Mouse (Mus musculus): ENCODE data around the gene Nsf. TPM values are rescaled to one million over a fixed set of nuclear protein-coding genes. Genes with fewer than 3 reads are reported as not detected.
A peak's percentile ranks its signal among the peaks of the same experiment; 100 is the strongest.
"Not testable (repeated sequence)": the region's sequence is repeated elsewhere in the genome, so short reads cannot be mapped to it uniquely, and the experiment has no call there.

Nsf gene
- polyA plus RNA-seq (2012; ENCODE audit: insufficient read depth, insufficient read length, low replicate concordance, missing spikeins): 297 and 604 TPM in 2 replicates

DNA sequence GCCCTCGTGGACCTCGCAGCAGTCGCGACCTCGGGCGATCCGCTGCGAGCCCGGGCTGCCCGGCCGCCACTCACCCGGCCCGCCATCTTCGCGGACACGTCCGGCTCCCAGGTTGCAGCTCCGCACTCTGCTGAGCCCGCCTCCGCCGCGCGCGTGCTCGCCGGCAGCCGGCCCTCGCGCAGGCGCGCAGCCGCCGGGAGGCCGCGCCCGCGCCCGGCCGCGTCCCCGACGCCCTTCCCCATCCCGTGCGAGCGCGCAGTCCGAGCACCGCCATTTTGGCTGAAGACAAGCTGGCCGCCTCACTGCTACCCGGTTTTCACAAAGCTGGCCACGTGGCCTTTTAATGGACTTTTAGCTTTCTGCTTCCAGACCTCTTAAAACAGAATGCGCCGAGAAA, at the start of gene Nsf:
Gene Nsf (minus strand): TSS at position 161 of the 397 bp plus-strand sequence.
- TF ChIP-seq POLR2A (IDR thresholded peaks at IDR 0.05; ENCODE audit: insufficient read depth, low read depth, low read length) (peak; percentile 99), CTCF (IDR thresholded peaks at IDR 0.05; ENCODE audit: insufficient read depth, low read depth, low read length) (no peak)
- Histone ChIP-seq H3K4me3 (ENCODE audit: insufficient read depth, low read depth, low read length) (peak within 1 kb of the TSS; percentile 82), H3K27ac (ENCODE audit: insufficient read depth, low read depth, low read length) (peak within 1 kb of the TSS; percentile 91), H3K4me1 (ENCODE audit: control insufficient read depth, insufficient read depth, low read length) (peaks cover 3% of the 10 kb centered on the region)
- 1% methylated on average over 53 of the region's 53 CpGs for WGBS

DNA sequence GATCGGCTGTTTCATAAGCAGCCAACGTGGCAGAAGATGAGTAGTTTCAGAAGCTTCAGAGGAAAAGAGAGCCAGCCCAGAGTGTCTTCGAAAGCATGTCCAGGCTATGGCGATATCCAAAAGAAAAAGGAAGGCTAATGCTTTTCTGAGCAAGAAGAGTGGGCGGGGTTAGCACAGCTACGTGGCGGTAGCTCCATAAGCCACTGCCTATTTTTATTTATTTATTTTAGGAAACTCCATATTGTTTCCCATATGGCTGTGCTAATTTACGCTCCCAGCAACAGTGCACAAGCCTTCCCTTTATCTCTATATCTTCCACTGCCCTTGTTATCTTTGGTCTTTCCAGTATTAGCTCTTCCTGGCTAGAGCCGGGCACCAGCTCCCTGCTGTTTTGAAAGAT, 49.5 kb upstream of the Nsf start:
- TF ChIP-seq CTCF (IDR thresholded peaks at IDR 0.05; ENCODE audit: insufficient read depth, low read depth, low read length) (no peak), POLR2A (IDR thresholded peaks at IDR 0.05; ENCODE audit: insufficient read depth, low read depth, low read length) (no peak)
- 53% methylated on average over 9 of the region's 9 CpGs for WGBS
- no peak overlapping the region for H3K27ac ChIP-seq (ENCODE audit: insufficient read depth, low read depth, low read length)

DNA sequence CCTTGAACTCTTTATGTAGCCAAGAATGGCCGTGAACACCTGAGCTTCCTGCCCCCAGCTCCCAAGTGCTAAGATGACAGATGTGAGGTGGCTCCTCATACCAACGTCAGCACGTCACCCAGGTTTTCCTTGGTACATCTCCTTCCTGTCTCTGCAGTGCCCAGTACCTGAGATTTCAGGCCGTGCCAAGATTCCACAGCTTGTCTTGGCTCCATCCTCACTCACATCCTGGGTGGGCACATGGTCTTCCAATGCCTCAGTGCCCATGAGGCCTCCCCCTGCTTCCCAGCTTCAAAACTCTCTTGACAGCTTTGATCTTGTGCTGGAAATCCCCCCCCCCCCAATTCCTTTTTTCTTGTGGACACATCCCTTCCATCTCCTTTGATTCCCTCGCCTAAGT, 48.3 kb upstream of the Nsf start:
- WGBS: 93% methylated on average over 5 of the region's 5 CpGs
- Histone ChIP-seq H3K4me3 (ENCODE audit: insufficient read depth, low read depth, low read length) (no peak overlapping the region), H3K4me1 (ENCODE audit: control insufficient read depth, insufficient read depth, low read length) (peaks cover 19% of the 10 kb centered on the region), H3K27ac (ENCODE audit: insufficient read depth, low read depth, low read length) (no peak overlapping the region)
- no peak for TF ChIP-seq CTCF (IDR thresholded peaks at IDR 0.05; ENCODE audit: insufficient read depth, low read depth, low read length)
- no peak for TF ChIP-seq POLR2A (IDR thresholded peaks at IDR 0.05; ENCODE audit: insufficient read depth, low read depth, low read length)

More for the DNA sequence above, 49.5 kb upstream of the Nsf start:
- peaks cover 18% of the 10 kb centered on the region for H3K4me1 ChIP-seq (ENCODE audit: control insufficient read depth, insufficient read depth, low read length)
- H3K4me3 ChIP-seq (ENCODE audit: insufficient read depth, low read depth, low read length): no peak overlapping the region

DNA sequence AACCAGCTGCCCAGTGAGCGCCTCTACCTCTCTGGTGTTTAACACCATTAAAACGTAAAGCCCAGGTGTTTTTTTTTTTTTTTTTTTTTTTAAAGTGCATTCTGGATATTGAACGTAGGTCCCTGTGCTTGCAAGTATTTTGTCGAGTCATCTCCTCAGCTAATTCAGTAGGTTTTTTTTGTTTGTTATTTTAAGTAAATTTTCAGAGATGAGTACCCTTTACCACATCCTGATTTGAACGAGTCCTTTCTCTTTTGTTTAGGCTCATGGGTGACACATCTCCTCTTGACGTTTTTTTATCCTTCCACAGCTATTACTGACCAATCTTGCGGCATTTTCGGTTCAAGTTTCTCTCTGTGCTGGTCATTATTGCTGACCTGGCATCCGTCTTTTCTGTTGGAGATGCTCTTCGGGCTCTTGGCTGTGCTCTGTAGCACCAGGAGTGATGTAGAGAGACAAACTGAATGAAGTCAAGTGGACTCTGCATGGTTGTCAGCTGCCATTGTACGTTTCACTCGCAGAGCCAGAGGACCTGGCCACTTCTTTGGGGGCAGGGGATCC, 47.6 kb upstream of the Nsf start:
- H3K4me3 ChIP-seq (ENCODE audit: insufficient read depth, low read depth, low read length): no peak overlapping the region
- 75% methylated on average over 12 of the region's 12 CpGs for WGBS
- TF ChIP-seq POLR2A (IDR thresholded peaks at IDR 0.05; ENCODE audit: insufficient read depth, low read depth, low read length) (no peak), CTCF (IDR thresholded peaks at IDR 0.05; ENCODE audit: insufficient read depth, low read depth, low read length) (no peak)
- H3K4me1 ChIP-seq (ENCODE audit: control insufficient read depth, insufficient read depth, low read length): peaks cover 14% of the 10 kb centered on the region
- no peak overlapping the region for H3K27ac ChIP-seq (ENCODE audit: insufficient read depth, low read depth, low read length)

DNA sequence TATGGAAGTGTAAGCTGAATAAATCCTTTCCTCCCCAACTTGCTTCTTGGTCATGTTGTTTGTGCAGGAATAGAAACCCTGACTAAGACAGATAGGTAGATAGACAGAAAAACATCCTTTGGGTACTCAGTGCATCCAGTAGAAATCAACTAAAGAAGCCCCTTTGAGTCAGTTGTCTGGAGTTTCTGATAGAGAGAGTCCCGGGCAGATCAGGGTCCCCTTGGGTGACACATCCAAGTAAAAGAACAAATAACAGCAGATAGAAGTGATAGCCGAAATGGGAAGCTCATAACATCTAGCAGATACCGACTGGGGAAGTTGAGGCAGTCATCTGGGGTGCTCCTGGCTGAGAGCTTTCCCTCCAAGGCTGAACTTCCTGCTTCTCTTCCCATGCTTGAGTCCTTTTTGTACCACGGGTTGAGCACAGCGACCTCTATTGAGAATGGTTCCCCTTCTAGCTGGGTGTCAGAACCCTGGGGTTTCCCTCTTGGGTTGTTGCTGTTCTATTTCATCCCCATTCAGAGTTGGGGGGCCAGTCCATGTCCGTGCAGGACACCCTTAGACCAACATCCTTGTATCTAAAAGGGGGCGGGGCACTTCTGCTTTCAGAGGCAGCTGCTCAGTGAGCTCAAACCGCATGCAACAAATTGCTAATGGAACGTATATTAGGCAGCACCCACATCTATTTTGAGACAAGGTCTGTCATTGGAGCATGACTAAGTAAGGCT, 47.0 kb upstream of the Nsf start:
- Histone ChIP-seq H3K27ac (ENCODE audit: insufficient read depth, low read depth, low read length) (no peak overlapping the region), H3K4me3 (ENCODE audit: insufficient read depth, low read depth, low read length) (no peak overlapping the region), H3K4me1 (ENCODE audit: control insufficient read depth, insufficient read depth, low read length) (peaks cover 11% of the 10 kb centered on the region)
- TF ChIP-seq CTCF (IDR thresholded peaks at IDR 0.05; ENCODE audit: insufficient read depth, low read depth, low read length) (no peak), POLR2A (IDR thresholded peaks at IDR 0.05; ENCODE audit: insufficient read depth, low read depth, low read length) (no peak)
- 65% methylated on average over 9 of the region's 9 CpGs for WGBS

DNA sequence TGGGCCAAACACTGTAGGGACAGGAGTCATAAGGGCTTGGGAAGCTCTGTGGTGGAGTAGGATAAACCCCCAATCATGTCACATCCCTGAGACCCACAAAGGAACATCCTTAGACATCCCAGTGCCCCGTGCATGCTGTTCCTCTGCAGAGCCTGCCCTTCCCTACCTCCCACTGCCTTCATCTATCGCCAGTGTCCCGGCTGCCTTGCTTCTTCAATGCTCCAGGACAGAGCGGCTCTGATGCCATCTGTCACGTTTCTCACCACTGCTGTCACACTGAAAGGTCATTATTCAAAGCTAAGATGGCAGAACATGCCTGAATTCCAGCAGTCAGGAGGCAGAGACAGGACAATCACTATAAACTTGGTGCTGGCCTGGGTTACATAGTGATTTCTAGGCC, 44.9 kb upstream of the Nsf start:
- 89% methylated on average over 5 of the region's 5 CpGs for WGBS

DNA sequence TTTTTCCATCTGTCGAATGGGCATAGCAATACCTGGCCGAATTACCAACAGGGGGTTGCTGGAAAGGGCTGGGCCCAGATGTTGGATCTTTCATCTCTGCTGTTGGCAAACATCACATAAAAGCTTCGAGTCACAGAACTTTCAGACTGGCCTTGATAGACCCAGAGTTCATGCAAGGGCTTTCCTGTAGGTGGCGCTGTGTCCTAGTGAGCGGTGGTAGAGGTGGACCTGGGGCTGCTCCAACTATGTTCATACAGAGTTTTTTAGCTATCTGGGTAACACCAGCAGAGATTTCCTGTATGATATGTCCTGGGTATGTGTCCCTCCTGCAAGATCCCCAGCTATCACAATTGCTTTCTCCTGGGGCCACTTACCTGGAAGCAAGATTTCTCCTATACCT, 43.5 kb upstream of the Nsf start:
- H3K27ac ChIP-seq (ENCODE audit: insufficient read depth, low read depth, low read length): no peak overlapping the region
- 5% methylated on average over 5 of the region's 5 CpGs for WGBS
- TF ChIP-seq POLR2A (IDR thresholded peaks at IDR 0.05; ENCODE audit: insufficient read depth, low read depth, low read length) (no peak), CTCF (IDR thresholded peaks at IDR 0.05; ENCODE audit: insufficient read depth, low read depth, low read length) (peak; percentile 29)
- H3K4me1 ChIP-seq (ENCODE audit: control insufficient read depth, insufficient read depth, low read length): peaks cover 16% of the 10 kb centered on the region
- H3K4me3 ChIP-seq (ENCODE audit: insufficient read depth, low read depth, low read length): no peak overlapping the region

More for the DNA sequence above, 44.9 kb upstream of the Nsf start:
- TF ChIP-seq POLR2A (IDR thresholded peaks at IDR 0.05; ENCODE audit: insufficient read depth, low read depth, low read length) (no peak), CTCF (IDR thresholded peaks at IDR 0.05; ENCODE audit: insufficient read depth, low read depth, low read length) (no peak)
- Histone ChIP-seq H3K4me3 (ENCODE audit: insufficient read depth, low read depth, low read length) (no peak overlapping the region), H3K27ac (ENCODE audit: insufficient read depth, low read depth, low read length) (no peak overlapping the region), H3K4me1 (ENCODE audit: control insufficient read depth, insufficient read depth, low read length) (peaks cover 15% of the 10 kb centered on the region)

DNA sequence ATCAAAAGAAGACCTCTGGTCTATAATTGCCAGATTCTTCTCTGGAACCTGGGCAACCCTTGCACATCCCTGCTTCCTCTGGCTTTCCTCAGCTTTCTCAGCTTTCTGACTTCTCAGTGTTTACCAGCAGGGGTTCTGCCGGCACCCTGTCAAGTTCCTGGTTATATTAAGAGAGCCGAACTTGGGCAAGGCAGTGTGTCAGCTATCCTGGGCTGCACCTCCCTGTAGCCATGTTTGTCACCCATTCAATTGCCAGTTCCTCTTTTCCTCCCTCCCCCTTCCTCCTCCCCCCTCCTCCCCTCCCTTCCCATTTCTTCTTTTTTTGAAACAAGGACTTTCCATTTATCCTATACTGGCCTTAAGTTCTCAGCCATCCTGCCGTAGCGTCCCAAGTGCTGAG, 38.8 kb upstream of the Nsf start:
- no peak overlapping the region for H3K27ac ChIP-seq (ENCODE audit: insufficient read depth, low read depth, low read length)
- peaks cover 10% of the 10 kb centered on the region for H3K4me1 ChIP-seq (ENCODE audit: control insufficient read depth, insufficient read depth, low read length)
- TF ChIP-seq CTCF (IDR thresholded peaks at IDR 0.05; ENCODE audit: insufficient read depth, low read depth, low read length): no peak
- no peak for TF ChIP-seq POLR2A (IDR thresholded peaks at IDR 0.05; ENCODE audit: insufficient read depth, low read depth, low read length)
- WGBS: 68% methylated on average over 4 of the region's 4 CpGs
- no peak overlapping the region for H3K4me3 ChIP-seq (ENCODE audit: insufficient read depth, low read depth, low read length)

DNA sequence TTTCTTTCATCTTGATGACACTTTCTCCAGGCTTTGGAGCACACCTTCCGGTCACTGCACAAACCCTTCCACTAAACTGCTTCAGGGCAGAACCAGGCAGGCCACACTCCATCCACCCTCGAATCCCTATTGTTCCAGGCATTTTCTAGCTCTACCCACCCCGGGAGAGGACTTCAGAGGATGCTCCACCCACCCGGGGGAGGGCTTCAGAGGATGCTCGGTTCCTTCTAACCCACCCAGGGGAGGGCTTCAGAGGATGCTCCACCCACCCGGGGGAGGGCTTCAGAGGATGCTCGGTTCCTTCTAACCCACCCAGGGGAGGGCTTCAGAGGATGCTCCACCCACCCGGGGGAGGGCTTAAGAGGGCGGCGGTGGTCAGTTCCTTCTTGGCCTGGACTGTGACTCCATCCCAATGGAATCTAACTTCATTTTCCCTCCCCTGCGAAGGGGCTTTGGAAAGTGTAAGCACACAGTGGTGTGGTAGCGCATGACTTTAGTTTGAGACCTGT, 36.2 kb upstream of the Nsf start:
- H3K4me3 ChIP-seq (ENCODE audit: insufficient read depth, low read depth, low read length); H3K27ac ChIP-seq (ENCODE audit: insufficient read depth, low read depth, low read length); H3K4me1 ChIP-seq (ENCODE audit: control insufficient read depth, insufficient read depth, low read length): not testable (repeated sequence)
- 28% methylated on average over 12 of the region's 12 CpGs for WGBS

Data from olfactory bulb, adult 2 months (tissue).